8 mouse cellular contexts compared by ENCODE assay signal in genomic region chr10:30810967-30811293, GRCm38 (mm10). TPM values are rescaled to one million over a fixed set of nuclear protein-coding genes. Genes with fewer than 3 reads are reported as not detected.
DNase-seq lines count a peak whose midpoint lies in the region; ATAC-seq and TF ChIP-seq lines count a peak whose summit lies in the region.

No protein-coding gene starts in this region.

- H3K9me3 ChIP-seq in ES-E14 (ENCODE audit: control insufficient read depth, insufficient read depth, low read depth, low read length) = peaks cover 15% of the 10 kb centered on the region
- H3K9me3 ChIP-seq in forebrain, embryonic 15.5 days = no peaks in the 10 kb centered on the region
- no peaks in the 10 kb centered on the region for H3K9me3 ChIP-seq in lung, embryonic 14.5 days (ENCODE audit: low read depth, low read length)

- no peak for TF ChIP-seq POLR2A in olfactory bulb, adult 2 months (IDR thresholded peaks at IDR 0.05; ENCODE audit: insufficient read depth, low read depth, low read length)
- TF ChIP-seq POLR2A in thymus, adult 2 months (IDR thresholded peaks at IDR 0.05; ENCODE audit: control insufficient read depth, extremely low read depth, insufficient read depth, low read length, poor library complexity) = no peak

- no peaks in the 10 kb centered on the region for H3K27me3 ChIP-seq in forebrain, embryonic 15.5 days
- no peaks in the 10 kb centered on the region for H3K27me3 ChIP-seq in lung, embryonic 14.5 days (ENCODE audit: insufficient read depth, low read length)
- H3K27me3 ChIP-seq in thymus, adult 2 months (ENCODE audit: control insufficient read depth, insufficient read depth, low read length) = no peaks in the 10 kb centered on the region

- TF ChIP-seq CTCF in layer of hippocampus, adult 2 months (conservative IDR thresholded peaks at IDR 0.05) = peak; percentile 95
- peak; percentile 81 for TF ChIP-seq CTCF in lung, embryonic 14.5 days (IDR thresholded peaks at IDR 0.05; ENCODE audit: low read depth)
- TF ChIP-seq CTCF in olfactory bulb, adult 2 months (IDR thresholded peaks at IDR 0.05; ENCODE audit: insufficient read depth, low read depth, low read length) = peak; percentile 44; the same call in 1 of the 2 replicates
- TF ChIP-seq CTCF in thymus, adult 2 months (IDR thresholded peaks at IDR 0.05; ENCODE audit: borderline replicate concordance, control insufficient read depth, extremely low read depth, insufficient read depth, low read length, poor library complexity) = no peak

- intact Hi-C loops in heart, postnatal 25 days (cut with DNase I) = loop anchor here (5.0 kb wide), 1 partner anchor 94 kb away; no protein-coding TSS in a partner anchor

- DNase-seq in ES-E14 (ENCODE audit: low read depth, low spot score) = peak; percentile 59
- peak; percentile 78 for DNase-seq in cerebellum, adult 11 months
- peak; percentile 47 for DNase-seq in heart, postnatal 25 days (ENCODE audit: low spot score)
- peak; percentile 89 to 96 for DNase-seq in layer of hippocampus, adult 2 months (ENCODE audit: low spot score in 2 of 2)
- DNase-seq in lung, embryonic 14.5 days = peak; percentile 95
- DNase-seq in thymus, adult 2 months = peak; percentile 67

- H3K4me1 ChIP-seq in ES-E14 (ENCODE audit: control insufficient read depth in 2 of 2, insufficient read depth in 2 of 2, low read length in 2 of 2, poor library complexity in 1 of 2) = 0 out of 4 replicates have a peak, but pooled peaks cover 0 to 2% of the 10 kb centered on the region in 2 experiments
- H3K4me1 ChIP-seq in forebrain, embryonic 15.5 days = peaks cover 4% of the 10 kb centered on the region; the same call in 1 of the 2 replicates
- no peaks in the 10 kb centered on the region; the same call in 1 of the 2 replicates for H3K4me1 ChIP-seq in lung, embryonic 14.5 days (ENCODE audit: insufficient read depth)
- H3K4me1 ChIP-seq in olfactory bulb, adult 2 months (ENCODE audit: control insufficient read depth, insufficient read depth, low read length) = peaks cover 2% of the 10 kb centered on the region; the same call in 1 of the 2 replicates
- H3K4me1 ChIP-seq in thymus, adult 2 months (replicated peaks; ENCODE audit: control insufficient read depth, insufficient read depth, low read length) = no peaks in the 10 kb centered on the region

- H3K9ac ChIP-seq in ES-E14 (ENCODE audit: insufficient read depth, low read depth, low read length, poor library complexity, severe bottlenecking) = no peak overlapping the region
- peak overlapping the region; percentile 56 for H3K9ac ChIP-seq in forebrain, embryonic 15.5 days (replicated peaks)
- H3K9ac ChIP-seq in lung, embryonic 14.5 days = peak overlapping the region; percentile 40; the same call in 1 of the 2 replicates

- H3K4me3 ChIP-seq in ES-E14 (ENCODE audit: insufficient read depth in 1 of 2, low read depth in 1 of 2, low read length in 2 of 2, poor library complexity in 1 of 2, severe bottlenecking in 1 of 2) = peak overlapping the region; percentile 5 to 25; a peak in 3 of 4 replicates
- peak overlapping the region; percentile 47 for H3K4me3 ChIP-seq in forebrain, embryonic 15.5 days
- peak overlapping the region; percentile 78 for H3K4me3 ChIP-seq in layer of hippocampus, adult 2 months
- peak overlapping the region; percentile 39 for H3K4me3 ChIP-seq in lung, embryonic 14.5 days (ENCODE audit: low read depth, low read length)
- H3K4me3 ChIP-seq in olfactory bulb, adult 2 months (ENCODE audit: insufficient read depth, low read depth, low read length) = peak overlapping the region; percentile 84
- H3K4me3 ChIP-seq in thymus, adult 2 months (ENCODE audit: control insufficient read depth, insufficient read depth, low read length) = peak overlapping the region; percentile 38

- ATAC-seq in forebrain, embryonic 15.5 days (replicated peaks) = peak; percentile 95
- ATAC-seq in lung, embryonic 14.5 days (ENCODE audit: insufficient read depth) = peak; percentile 94

- WGBS in forebrain, embryonic 15.5 days = 7% methylated on average over 11 of the region's 11 CpGs
- 5% methylated on average over 11 of the region's 11 CpGs for WGBS in lung, embryonic 14.5 days
- WGBS in olfactory bulb, adult 2 months = 0% methylated on average over 11 of the region's 11 CpGs
- under 1% methylated on average over 11 of the region's 11 CpGs for WGBS in thymus, adult 2 months

- in situ Hi-C loops in ES-E14 (cut with MboI; ENCODE audit: low sequenced_read_pairs in 2 of 2, unreplicated experiment in 2 of 2) = no loop called here

- no peaks in the 10 kb centered on the region for H3K36me3 ChIP-seq in ES-E14 (ENCODE audit: control insufficient read depth, insufficient read depth, low read length, poor library complexity, severe bottlenecking)
- H3K36me3 ChIP-seq in forebrain, embryonic 15.5 days = no peaks in the 10 kb centered on the region
- H3K36me3 ChIP-seq in lung, embryonic 14.5 days (ENCODE audit: insufficient read depth) = no peaks in the 10 kb centered on the region
- no peaks in the 10 kb centered on the region for H3K36me3 ChIP-seq in thymus, adult 2 months (ENCODE audit: control insufficient read depth, insufficient read depth, low read length)

- no peak overlapping the region for H3K27ac ChIP-seq in ES-E14 (ENCODE audit: insufficient read depth, low read depth, low read length, poor library complexity, severe bottlenecking)
- H3K27ac ChIP-seq in forebrain, embryonic 15.5 days (replicated peaks) = peak overlapping the region; percentile 64
- peak overlapping the region; percentile 76 for H3K27ac ChIP-seq in layer of hippocampus, adult 2 months
- H3K27ac ChIP-seq in lung, embryonic 14.5 days (ENCODE audit: low read depth) = no peak overlapping the region; the same call in 1 of the 2 replicates
- H3K27ac ChIP-seq in olfactory bulb, adult 2 months (ENCODE audit: insufficient read depth, low read depth, low read length) = peak overlapping the region; percentile 91
- no peak overlapping the region for H3K27ac ChIP-seq in thymus, adult 2 months (ENCODE audit: control insufficient read depth, insufficient read depth, low read length)

- H3K4me2 ChIP-seq in forebrain, embryonic 15.5 days (replicated peaks) = peak overlapping the region; percentile 39
- peak overlapping the region; percentile 57 for H3K4me2 ChIP-seq in lung, embryonic 14.5 days

TF ChIP-seq in ES-E14, 5 proteins besides CTCF, POLR2A, EP300 and RAD21:
- TF ChIP-seq MAFK (IDR thresholded peaks at IDR 0.05; ENCODE audit: insufficient read depth, low read depth, low read length) = peak; percentile 89
- no peak for TF ChIP-seq CHD2 (IDR thresholded peaks at IDR 0.05; ENCODE audit: low read depth, low read length)
- TF ChIP-seq HCFC1 (IDR thresholded peaks at IDR 0.05; ENCODE audit: borderline replicate concordance, insufficient read depth, low read length) = no peak
- no peak for TF ChIP-seq ZNF384 (IDR thresholded peaks at IDR 0.05; ENCODE audit: low read depth, low read length)
- TF ChIP-seq ZC3H11A (IDR thresholded peaks at IDR 0.05; ENCODE audit: borderline replicate concordance, low read depth, low read length) = peak; percentile 66; the same call in 1 of the 2 replicates

RNA-seq across cellular contexts. Expression of gene Ncoa7, which starts 7.8 kb away (rescaled TPM):
- total RNA-seq in ES-E14 (2012; rRNA removed) = 8.7 and 9.4 TPM in 2 replicates
- polyA plus RNA-seq in forebrain, embryonic 15.5 days (2015; fragmentation: Nextera tagmentation; extraction: Ambion mirVana) = 13.4 and 13.7 TPM in 2 replicates
- 1 to 10 TPM; 4.2 to 5.3 TPM for total RNA-seq in heart, postnatal 25 days (2021)
- 10 to 100 TPM; 98.8 to 99.0 TPM for total RNA-seq in layer of hippocampus, adult 2 months (2021)
- 10.7 and 11.5 TPM in 2 replicates for polyA plus RNA-seq in lung, embryonic 14.5 days (2014; fragmentation: Nextera tagmentation; extraction: Ambion mirVana)
- polyA plus RNA-seq in olfactory bulb, adult 2 months (2012; ENCODE audit: insufficient read depth, insufficient read length, low replicate concordance, missing spikeins) = not detected in 2 replicates
- polyA plus RNA-seq in thymus, adult 2 months (2012; rRNA removed) = 7.0 and 7.7 TPM in 2 replicates

RNA-seq across cellular contexts. Expression of gene Hey2, which starts 31.7 kb away (rescaled TPM):
- total RNA-seq in ES-E14 (2012; rRNA removed) = 0.48 and 0.71 TPM in 2 replicates
- polyA plus RNA-seq in forebrain, embryonic 15.5 days (2015; fragmentation: Nextera tagmentation; extraction: Ambion mirVana) = 3.0 and 3.6 TPM in 2 replicates
- 1 to 10 TPM; 5.9 to 6.4 TPM for total RNA-seq in heart, postnatal 25 days (2021)
- 1 to 10 TPM; 5.4 to 7.4 TPM for total RNA-seq in layer of hippocampus, adult 2 months (2021)
- 1.4 and 2.2 TPM in 2 replicates for polyA plus RNA-seq in lung, embryonic 14.5 days (2014; fragmentation: Nextera tagmentation; extraction: Ambion mirVana)
- polyA plus RNA-seq in olfactory bulb, adult 2 months (2012; ENCODE audit: insufficient read depth, insufficient read length, low replicate concordance, missing spikeins) = not detected in 2 replicates
- 3.6 and 4.9 TPM in 2 replicates for polyA plus RNA-seq in thymus, adult 2 months (2012; rRNA removed)

Comparison
In these comparisons a context has a peak if more than half of its experiments do, and no peak if none do; other contexts are left out.
1. H3K27ac ChIP-seq: peak in forebrain, embryonic 15.5 days (single experiment), layer of hippocampus, adult 2 months (single experiment) and olfactory bulb, adult 2 months (single experiment); none in ES-E14 (single experiment), lung, embryonic 14.5 days (single experiment) and thymus, adult 2 months (single experiment).
2. H3K4me3 ChIP-seq: peak in every context shown above with its lines; median percentile 84 in olfactory bulb, adult 2 months; 78 in layer of hippocampus, adult 2 months; 47 in forebrain, embryonic 15.5 days; 39 in lung, embryonic 14.5 days; 38 in thymus, adult 2 months; 15 in ES-E14.
3. Peak in every context shown above with its lines, with median percentiles within 50 percentile points of each other: DNase-seq.